In genomic region chr2:44920471-44920870, GRCm38 (mm10) we compare ENCODE assay signal across 13 mouse cellular contexts. TPM values are rescaled to one million over a fixed set of nuclear protein-coding genes. Genes with fewer than 3 reads are reported as not detected.
DNase-seq lines count a peak whose midpoint lies in the region; ATAC-seq lines count a peak whose summit lies in the region.
"Had no signal": no experiment of that assay in that cellular context is flagged by ENCODE, and none has a peak within 500 bp of the region (broad histone marks: within the 10 kb centered on the region; RNA-seq: fewer than 3 reads in every experiment).

No protein-coding gene starts in this region.

- peak; percentile 30 for DNase-seq in lung, postnatal 36 days
- DNase-seq in lung, postnatal 10 days, result no peak
- DNase-seq in c-Kit-positive CD71-negative TER-119-negative erythroid progenitor cells, embryonic 14.5 days (ENCODE audit: low read depth), result peak; percentile 10
- DNase-seq in heart, postnatal 14 days, result no peak
- DNase-seq in ovary, postnatal 10 days (ENCODE audit: low spot score), result no peak
- DNase-seq in left cerebral cortex, adult 11 months (ENCODE audit: low spot score), result no peak
- DNase-seq: adrenal gland, adult 8-10 months; cerebellum, postnatal 14 days; forebrain, postnatal 0 days; gastrocnemius, postnatal 25 days; kidney, adult 8-10 months; thymus, postnatal 25 days had no signal

- ATAC-seq in megakaryocyte, adult 5-6 weeks (ENCODE audit: poor library complexity, severe bottlenecking), result peak; percentile 94
- ATAC-seq: forebrain, postnatal 0 days had no signal

- intact Hi-C loops in heart, postnatal 14 days (cut with DNase I), result no loop called here

RNA-seq across cellular contexts. Expression of gene Gtdc1, which starts 7.0 kb away (rescaled TPM):
- 20.9 and 24.9 TPM in 2 replicates for total RNA-seq in megakaryocyte, adult 5-6 weeks (2015)
- total RNA-seq in megakaryocyte, adult 5-6 weeks (2017), result 21.1 and 23.3 TPM in 2 replicates
- total RNA-seq in heart, postnatal 14 days (2021), result 10 to 100 TPM; 15.5 to 20.5 TPM

Comparison
In these comparisons a context has a peak if more than half of its experiments do, and no peak if none do; other contexts are left out.
1. DNase-seq: peak in lung, postnatal 36 days (single experiment) and c-Kit-positive CD71-negative TER-119-negative erythroid progenitor cells, embryonic 14.5 days (single experiment); none in lung, postnatal 10 days (single experiment), heart, postnatal 14 days (0 of 2), ovary, postnatal 10 days (single experiment) and left cerebral cortex, adult 11 months (single experiment).